Mouse (Mus musculus): Measurements from ENCODE around the gene Trim31. TPM values are rescaled to one million over a fixed set of nuclear protein-coding genes. Genes with fewer than 3 reads are reported as not detected.

Trim31 gene
- total and polyA plus RNA-seq, 3 experiments, result not detected

DNA sequence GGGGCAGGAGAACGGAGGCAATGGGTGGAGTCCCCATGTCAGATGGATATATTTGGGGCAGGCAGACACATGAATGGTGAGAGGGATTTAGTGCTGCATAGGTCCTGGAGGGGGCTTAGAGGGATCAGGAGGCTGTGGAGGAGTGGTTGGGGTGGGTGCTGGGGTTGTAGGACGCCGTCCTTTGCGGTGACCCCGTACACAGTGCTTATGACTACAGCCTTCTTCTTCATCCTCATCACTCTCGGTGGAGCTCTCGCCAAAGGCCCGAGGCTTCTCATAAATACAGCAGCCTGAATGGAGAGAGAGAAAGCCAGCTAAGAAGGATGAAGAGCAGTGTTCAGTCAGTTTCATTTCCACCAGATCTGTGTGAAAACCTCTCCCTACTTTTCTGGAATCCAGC, 51.3 kb downstream of the Trim31 start:
- no peak overlapping the region for H3K27ac ChIP-seq (ENCODE audit: control insufficient read depth, low read depth, low read length)
- DNase-seq (ENCODE audit: low read depth, low spot score), result no peak
- no peaks in the 10 kb centered on the region for H3K9me3 ChIP-seq (replicated peaks; ENCODE audit: insufficient read depth, low read length)
- H3K4me1 ChIP-seq (ENCODE audit: control insufficient read depth in 1 of 2, insufficient read depth in 2 of 2, low read length in 2 of 2), result no peaks in the 10 kb centered on the region
- H3K9ac ChIP-seq (ENCODE audit: control insufficient read depth, low read depth, low read length, poor library complexity, severe bottlenecking), result no peak overlapping the region
- H3K27me3 ChIP-seq (ENCODE audit: control insufficient read depth in 1 of 2, insufficient read depth in 2 of 2, low read length in 2 of 2), result no peaks in the 10 kb centered on the region
- H3K4me3 ChIP-seq (ENCODE audit: control insufficient read depth in 1 of 2, insufficient read depth in 1 of 2, low read depth in 2 of 2, low read length in 2 of 2), result no peak overlapping the region
- TF ChIP-seq TCF12 (IDR thresholded peaks at IDR 0.05; ENCODE audit: low read depth, low read length), result no peak
- TF ChIP-seq POLR2A (IDR thresholded peaks at IDR 0.05; ENCODE audit: control insufficient read depth in 1 of 2, insufficient read depth in 1 of 2, low read depth in 1 of 2, low read length in 2 of 2, poor library complexity in 1 of 2), result no peak
- no peak for TF ChIP-seq SMC3 (IDR thresholded peaks at IDR 0.05; ENCODE audit: low read depth, low read length)
- TF ChIP-seq E2F4 (IDR thresholded peaks at IDR 0.05; ENCODE audit: borderline replicate concordance, low read depth, low read length), result no peak
- no peak for TF ChIP-seq GATA1 (IDR thresholded peaks at IDR 0.05; ENCODE audit: low read depth, low read length)
- no peak for TF ChIP-seq TBP (IDR thresholded peaks at IDR 0.05; ENCODE audit: low read depth, low read length)
- TF ChIP-seq KAT2A (conservative IDR thresholded peaks at IDR 0.05; ENCODE audit: low read depth, low read length), result no peak
- no peak for TF ChIP-seq POLR2AphosphoS2 (IDR thresholded peaks at IDR 0.05; ENCODE audit: low read length)
- TF ChIP-seq ZC3H11A (IDR thresholded peaks at IDR 0.05; ENCODE audit: low read depth, low read length), result no peak
- no peak for TF ChIP-seq GABPA (IDR thresholded peaks at IDR 0.05; ENCODE audit: low read depth, low read length)
- no peak for TF ChIP-seq MYB (IDR thresholded peaks at IDR 0.05; ENCODE audit: low read depth, low read length)
- TF ChIP-seq NRF1 (IDR thresholded peaks at IDR 0.05; ENCODE audit: insufficient read depth, low read depth, low read length, poor library complexity, severe bottlenecking), result no peak
- TF ChIP-seq ELF1 (IDR thresholded peaks at IDR 0.05; ENCODE audit: low read depth, low read length), result no peak
- TF ChIP-seq USF2 (IDR thresholded peaks at IDR 0.05; ENCODE audit: borderline replicate concordance in 1 of 2, insufficient read depth in 1 of 2, low read depth in 1 of 2, low read length in 2 of 2), result no peak
- no peak for TF ChIP-seq CTCF (IDR thresholded peaks at IDR 0.05 in 2 of 3, conservative IDR thresholded peaks at IDR 0.05 in 1 of 3; ENCODE audit: control insufficient read depth in 1 of 3, insufficient read depth in 1 of 3, low read depth in 2 of 3, low read length in 3 of 3, poor library complexity in 1 of 3, severe bottlenecking in 1 of 3)
- no peak for TF ChIP-seq MYC (IDR thresholded peaks at IDR 0.05; ENCODE audit: low read depth, low read length)
- TF ChIP-seq RCOR1 (IDR thresholded peaks at IDR 0.05; ENCODE audit: low read depth, low read length), result no peak
- peaks cover 15% of the 10 kb centered on the region for H3K79me2 ChIP-seq (ENCODE audit: control insufficient read depth, insufficient read depth, low read length, poor library complexity)
- H3K36me3 ChIP-seq (ENCODE audit: control insufficient read depth in 1 of 2, insufficient read depth in 2 of 2, low read length in 2 of 2), result peaks cover 0 to 9% of the 10 kb centered on the region in 2 experiments; a peak in 2 of 4 replicates

GRCm38 (mm10) chr17:36950981-36951947, 53.3 kb downstream of the Trim31 start, which contains the start of gene Ppp1r11:
Ppp1r11 (minus strand) TSS chr17:36951741.
- Histone ChIP-seq H3K4me1 (ENCODE audit: control insufficient read depth in 1 of 2, insufficient read depth in 2 of 2, low read length in 2 of 2) (no peaks in the 10 kb centered on the region), H3K27me3 (ENCODE audit: control insufficient read depth in 1 of 2, insufficient read depth in 2 of 2, low read length in 2 of 2) (no peaks in the 10 kb centered on the region), H3K27ac (ENCODE audit: control insufficient read depth, low read depth, low read length) (peak within 1 kb of the TSS; percentile 40), H3K36me3 (ENCODE audit: control insufficient read depth in 1 of 2, insufficient read depth in 2 of 2, low read length in 2 of 2) (peaks cover 0 to 9% of the 10 kb centered on the region in 2 experiments; a peak in 2 of 4 replicates), H3K79me2 (ENCODE audit: control insufficient read depth, insufficient read depth, low read length, poor library complexity) (peaks cover 15% of the 10 kb centered on the region), H3K4me3 (ENCODE audit: control insufficient read depth in 1 of 2, insufficient read depth in 1 of 2, low read depth in 2 of 2, low read length in 2 of 2) (peak within 1 kb of the TSS; percentile 77 to 87), H3K9ac (ENCODE audit: control insufficient read depth, low read depth, low read length, poor library complexity, severe bottlenecking) (peak within 1 kb of the TSS; percentile 76), H3K9me3 (replicated peaks; ENCODE audit: insufficient read depth, low read length) (no peaks in the 10 kb centered on the region)
- peak; percentile 99 for DNase-seq (ENCODE audit: low read depth, low spot score)
- TF ChIP-seq MAZ (IDR thresholded peaks at IDR 0.05; ENCODE audit: low read depth, low read length) (peak; percentile 72; the same call in 1 of the 2 replicates), POLR2AphosphoS2 (IDR thresholded peaks at IDR 0.05; ENCODE audit: low read length) (peak; percentile 78; the same call in 1 of the 2 replicates), EP300 (IDR thresholded peaks at IDR 0.05; ENCODE audit: low read depth in 1 of 2, low read length in 2 of 2) (peak in 1 of 2 experiments; percentile 42; a peak in 1 of 4 replicates), JUND (IDR thresholded peaks at IDR 0.05; ENCODE audit: low read depth, low read length) (no peak), NRF1 (IDR thresholded peaks at IDR 0.05; ENCODE audit: insufficient read depth, low read depth, low read length, poor library complexity, severe bottlenecking) (peak; percentile 81), NELFE (IDR thresholded peaks at IDR 0.05; ENCODE audit: low read depth, low read length) (peak; percentile 73), TCF12 (IDR thresholded peaks at IDR 0.05; ENCODE audit: low read depth, low read length) (peak; percentile 47), TBP (IDR thresholded peaks at IDR 0.05; ENCODE audit: low read depth, low read length) (peak; percentile 78; the same call in 1 of the 2 replicates), UBTF (IDR thresholded peaks at IDR 0.05; ENCODE audit: borderline replicate concordance, insufficient read depth, low read depth, low read length) (no peak), POLR2AphosphoS5 (IDR thresholded peaks at IDR 0.05; ENCODE audit: borderline replicate concordance, low read depth, low read length) (no peak), RAD21 (IDR thresholded peaks at IDR 0.05; ENCODE audit: low read depth, low read length) (no peak), MYB (IDR thresholded peaks at IDR 0.05; ENCODE audit: low read depth, low read length) (peak; percentile 60; the same call in 1 of the 2 replicates), SIN3A (IDR thresholded peaks at IDR 0.05; ENCODE audit: low read length) (peak; percentile 87), GATA1 (IDR thresholded peaks at IDR 0.05; ENCODE audit: low read depth, low read length) (no peak), E2F4 (IDR thresholded peaks at IDR 0.05; ENCODE audit: borderline replicate concordance, low read depth, low read length) (no peak), ZKSCAN1 (IDR thresholded peaks at IDR 0.05; ENCODE audit: low read depth, low read length) (no peak), HCFC1 (IDR thresholded peaks at IDR 0.05; ENCODE audit: low read depth, low read length) (peak; percentile 95), RCOR1 (IDR thresholded peaks at IDR 0.05; ENCODE audit: low read depth, low read length) (peak; percentile 19)

All from MEL (cell line).